Mouse (Mus musculus) kidney, adult 2 months (tissue): ENCODE measurements at regions not wholly inside any gene's neighbourhood (a gene's known extent, or its start where the extent isn't known, plus 50 kb on each side); places are given as distances from the start of the nearest gene placed in this dataset.
A peak's percentile ranks its signal among the peaks of the same experiment; 100 is the strongest.

Experiments used
- DNase-seq: peaks from one replicate; pipeline ENCODE4 v3.0.0; 2021
- H3K27ac ChIP-seq: fragments of 200-500 bp; 2 replicates; pipeline ENCODE4 v1.5.1; 2012; ENCODE audit warnings: low read depth, low read length, control low read depth, inconsistent platforms; ENCODE audit not compliant: insufficient read depth
- H3K27me3 ChIP-seq: fragments of 200-500 bp; replicated peaks from 2 replicates; pipeline ENCODE4 v1.6.1; 2012; ENCODE audit warnings: mild to moderate bottlenecking, moderate library complexity, low read length, inconsistent platforms; ENCODE audit not compliant: control insufficient read depth, insufficient read depth
- H3K36me3 ChIP-seq: fragments of 200-500 bp; 2 replicates; pipeline ENCODE4 v1.6.1; 2012; ENCODE audit warnings: mild to moderate bottlenecking, moderate library complexity, low read length, inconsistent platforms; ENCODE audit not compliant: control insufficient read depth, insufficient read depth
- H3K4me1 ChIP-seq: fragments of 200-500 bp; 2 replicates; pipeline ENCODE4 v1.6.1; 2011; ENCODE audit warnings: low read length; ENCODE audit not compliant: control insufficient read depth, insufficient read depth
- H3K4me3 ChIP-seq: fragments of 200-500 bp; 2 replicates; pipeline ENCODE4 v1.5.1; 2011; ENCODE audit warnings: mild to moderate bottlenecking, low read depth, low read length, control low read depth; ENCODE audit not compliant: insufficient read depth
- CTCF ChIP-seq: fragments of 200-500 bp; conservative IDR thresholded peaks from 2 replicates; pipeline ENCODE4 v1.5.1; 2011; ENCODE audit warnings: low read depth, mild to moderate bottlenecking, control low read depth, low read length, moderate library complexity, mixed read lengths; ENCODE audit not compliant: insufficient read depth, insufficient read length
- POLR2A ChIP-seq: fragments of 200-500 bp; IDR thresholded peaks from one replicate; pipeline ENCODE4 v1.6.1; 2011; ENCODE audit warnings: low read depth, low read length, control low read depth
- WGBS: fragments of 180-500 bp; shearing (Covaris S2); methylation state at CpG from one replicate; pipeline ENCODE4 v1.1.7; 2018; 5-methylcytosine and 5-hydroxymethylcytosine counted together

DNA sequence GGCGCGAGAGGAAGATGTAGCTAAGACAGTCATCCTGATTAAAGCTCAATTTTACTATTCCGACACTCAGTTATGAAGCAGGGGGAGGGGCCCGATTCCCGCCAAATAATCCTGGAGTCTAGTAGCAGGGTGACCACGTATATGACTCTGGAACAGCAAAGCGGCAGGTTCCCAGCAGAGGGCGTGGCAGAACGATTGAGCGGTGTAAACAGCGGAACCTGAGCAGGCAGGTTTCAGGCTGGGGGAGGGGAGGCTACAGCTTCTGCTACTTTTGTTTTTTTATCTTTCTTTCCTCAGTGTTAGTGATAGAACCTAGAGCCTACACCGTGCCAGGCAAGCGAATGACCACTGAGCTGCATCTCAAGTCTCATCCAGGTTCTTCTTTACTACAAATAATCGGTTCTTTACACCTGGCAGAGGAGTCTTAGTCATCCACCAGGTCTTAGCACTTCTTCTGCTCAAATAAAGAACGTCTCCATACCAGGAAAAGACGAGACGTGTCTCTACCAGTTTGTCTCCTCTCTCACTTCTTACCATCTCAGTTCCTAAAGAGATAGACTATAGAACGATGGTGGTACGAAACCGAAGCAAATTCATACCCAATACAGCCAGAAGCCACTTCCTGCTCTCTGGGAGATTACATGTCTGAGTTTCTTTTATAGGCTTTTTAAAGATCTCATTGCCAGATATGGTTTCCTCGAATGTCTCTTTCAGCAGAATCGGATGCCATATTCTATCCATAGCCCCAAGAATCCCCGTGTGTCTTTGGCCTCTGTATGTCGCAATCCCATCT lies 100.2 kb upstream of the Ppm1h start:
- no peaks in the 10 kb centered on the region for H3K27me3 ChIP-seq
- no peak overlapping the region for H3K27ac ChIP-seq
- TF ChIP-seq POLR2A (no peak), CTCF (no peak; the same call in 1 of the 2 replicates)
- no peaks in the 10 kb centered on the region for H3K36me3 ChIP-seq
- no peak overlapping the region for H3K4me3 ChIP-seq
- H3K4me1 ChIP-seq: no peaks in the 10 kb centered on the region
- WGBS: 62% methylated on average over 24 of the region's 24 CpGs
- peak; percentile 53 for DNase-seq

DNA sequence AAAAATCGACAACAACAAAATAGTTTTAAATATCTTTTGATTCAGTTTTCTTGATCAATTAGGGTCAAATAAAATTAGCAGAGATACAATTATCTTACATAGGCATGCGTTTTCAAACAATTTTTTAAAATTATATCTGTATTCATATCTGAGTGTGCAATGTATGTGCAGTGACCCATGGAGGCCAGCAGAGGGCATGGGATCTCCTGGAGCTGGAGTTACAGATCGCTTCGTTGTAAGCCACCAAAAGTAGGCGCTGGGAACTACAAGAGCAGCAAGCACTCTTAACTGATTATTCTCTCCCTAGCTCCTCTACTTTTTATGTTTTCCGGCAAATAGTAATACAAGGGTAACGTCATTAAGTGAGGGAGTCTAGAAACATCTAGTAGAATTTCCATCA lies 97.5 kb upstream of the Ppm1h start:
- Histone ChIP-seq H3K36me3 (no peaks in the 10 kb centered on the region), H3K4me3 (no peak overlapping the region), H3K4me1 (no peaks in the 10 kb centered on the region), H3K27me3 (no peaks in the 10 kb centered on the region), H3K27ac (no peak overlapping the region)
- TF ChIP-seq POLR2A (no peak), CTCF (peak; percentile 20; the same call in 1 of the 2 replicates)
- 94% methylated on average over 7 of the region's 7 CpGs for WGBS
- no peak for DNase-seq

GRCm38 (mm10) chr10:122587541-122587940 lies 91.0 kb upstream of the Ppm1h start:
- no peaks in the 10 kb centered on the region; the same call in 1 of the 2 replicates for H3K27me3 ChIP-seq
- no peaks in the 10 kb centered on the region for H3K4me1 ChIP-seq
- TF ChIP-seq CTCF: no peak
- TF ChIP-seq POLR2A: no peak
- 78% methylated on average over 3 of the region's 3 CpGs for WGBS
- no peak overlapping the region for H3K27ac ChIP-seq
- no peak overlapping the region for H3K4me3 ChIP-seq
- H3K36me3 ChIP-seq: no peaks in the 10 kb centered on the region
- DNase-seq: no peak

DNA sequence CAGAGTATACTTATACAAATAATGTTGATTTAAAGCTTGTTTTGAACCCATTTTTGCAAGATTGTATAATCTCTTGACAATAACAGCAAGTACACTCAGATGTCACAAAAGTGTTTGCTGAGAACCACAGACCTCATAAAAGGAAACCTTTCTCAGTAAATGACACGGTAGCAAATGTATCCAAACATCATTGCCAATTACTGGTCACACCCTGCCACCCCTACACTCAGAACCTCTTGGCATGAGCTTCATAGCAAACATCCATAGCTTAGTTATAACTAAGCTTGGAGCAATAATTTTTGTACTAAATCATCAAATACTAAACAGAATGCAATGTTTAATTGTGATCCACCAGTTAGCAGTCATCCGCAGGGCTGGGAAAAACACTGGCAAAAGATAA lies 79.1 kb upstream of the Ppm1h start:
- H3K4me1 ChIP-seq: no peaks in the 10 kb centered on the region
- no peak for TF ChIP-seq POLR2A
- TF ChIP-seq CTCF: no peak
- no peak overlapping the region for H3K4me3 ChIP-seq
- no peak overlapping the region for H3K27ac ChIP-seq
- no peak for DNase-seq
- H3K36me3 ChIP-seq: no peaks in the 10 kb centered on the region
- 75% methylated on average over 2 of the region's 2 CpGs for WGBS
- no peaks in the 10 kb centered on the region for H3K27me3 ChIP-seq

DNA sequence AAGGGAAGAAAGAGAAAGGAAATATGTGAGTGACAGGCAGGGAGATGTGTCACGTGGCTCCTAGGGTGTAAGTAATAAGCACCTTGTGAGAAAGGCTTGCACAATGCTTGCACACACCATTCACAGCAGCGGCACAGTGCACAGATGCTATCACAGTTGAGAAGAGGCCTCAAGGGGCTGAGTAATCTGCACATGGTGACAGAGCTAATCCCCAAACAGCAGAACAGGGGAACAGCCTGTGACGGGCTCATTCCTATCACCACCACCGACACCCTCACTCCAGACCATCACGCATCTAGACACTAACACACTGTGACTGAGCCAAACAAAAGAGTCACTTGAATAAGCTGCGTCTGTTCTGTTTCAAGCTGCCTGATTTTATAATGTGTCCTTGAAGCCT lies 76.2 kb upstream of the Ppm1h start:
- DNase-seq: no peak
- Histone ChIP-seq H3K4me3 (no peak overlapping the region), H3K27ac (no peak overlapping the region), H3K36me3 (no peaks in the 10 kb centered on the region), H3K4me1 (no peaks in the 10 kb centered on the region), H3K27me3 (no peaks in the 10 kb centered on the region)
- no peak for TF ChIP-seq CTCF
- TF ChIP-seq POLR2A: no peak
- WGBS: 72% methylated on average over 6 of the region's 6 CpGs

GRCm38 (mm10) chr10:122603960-122604359 lies 74.6 kb upstream of the Ppm1h start:
- Histone ChIP-seq H3K36me3 (no peaks in the 10 kb centered on the region), H3K4me3 (no peak overlapping the region), H3K27ac (no peak overlapping the region), H3K27me3 (no peaks in the 10 kb centered on the region), H3K4me1 (no peaks in the 10 kb centered on the region)
- no peak for TF ChIP-seq CTCF
- TF ChIP-seq POLR2A: no peak
- 95% methylated on average over 1 of the region's 1 CpGs for WGBS
- no peak for DNase-seq

- Histone ChIP-seq H3K36me3 (no peaks in the 10 kb centered on the region), H3K27me3 (no peaks in the 10 kb centered on the region), H3K27ac (peak overlapping the region; percentile 98), H3K4me1 (peaks cover 23% of the 10 kb centered on the region), H3K4me3 (no peak overlapping the region)
- 36% methylated on average over 2 of the region's 2 CpGs for WGBS
- DNase-seq: peak; percentile 81
- TF ChIP-seq CTCF: no peak
- TF ChIP-seq POLR2A: no peak
These were observed 65.3 kb upstream of the Ppm1h start for GRCm38 (mm10) chr10:122613281-122613680.
